In the genomic region with DNA sequence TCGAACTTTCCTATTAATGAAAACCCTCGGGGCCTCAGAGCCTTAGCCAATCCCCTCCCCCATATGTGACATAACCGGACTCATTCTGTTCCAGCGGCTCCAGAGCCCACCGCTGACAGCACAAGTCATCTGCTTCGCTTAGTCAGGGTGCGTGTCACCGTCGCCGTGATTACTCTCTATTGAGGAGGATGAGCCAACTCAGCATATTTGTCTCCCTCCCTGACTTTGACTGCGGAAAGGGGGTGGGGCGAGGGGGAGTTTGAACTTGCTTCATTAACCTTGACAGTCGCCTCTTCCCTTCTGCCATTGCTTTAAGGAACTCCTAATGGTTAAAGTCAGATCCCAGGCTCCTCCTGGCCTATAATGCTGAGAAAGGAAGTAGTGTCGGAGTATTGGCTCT, we compare ENCODE assay signal across 8 mouse cellular contexts. TPM values are rescaled to one million over a fixed set of nuclear protein-coding genes. Genes with fewer than 3 reads are reported as not detected.
DNase-seq lines count a peak whose midpoint lies in the region; ATAC-seq and TF ChIP-seq lines count a peak whose summit lies in the region.

No protein-coding gene starts in this region.

- DNase-seq in adrenal gland, adult (ENCODE audit: inconsistent age in 2 of 2, low spot score in 1 of 2) = peak; percentile 37 to 68
- DNase-seq in adrenal gland, adult 18-20 months (ENCODE audit: low spot score in 2 of 2) = no peak
- DNase-seq in ES-E14 (ENCODE audit: low read depth, low spot score) = peak; percentile 12
- DNase-seq in forebrain, embryonic 14.5 days (ENCODE audit: low spot score) = peak; percentile 57
- DNase-seq in kidney, postnatal 4 days = peak; percentile 58 to 68
- peak; percentile 38 for DNase-seq in naive thymus-derived CD4-positive, alpha-beta T cell, adult 2 months (ENCODE audit: low read depth)
- no peak for DNase-seq in cerebellum, adult 8-10 months
- no peak for DNase-seq in spleen, postnatal 14 days (ENCODE audit: low spot score in 2 of 2)

- H3K36me3 ChIP-seq in ES-E14 (ENCODE audit: control insufficient read depth, insufficient read depth, low read length, poor library complexity, severe bottlenecking) = no peaks in the 10 kb centered on the region
- no peaks in the 10 kb centered on the region for H3K36me3 ChIP-seq in forebrain, embryonic 14.5 days (ENCODE audit: control insufficient read depth, insufficient read depth, low read length)

- H3K9me3 ChIP-seq in ES-E14 (ENCODE audit: control insufficient read depth, insufficient read depth, low read depth, low read length) = no peaks in the 10 kb centered on the region
- H3K9me3 ChIP-seq in forebrain, embryonic 14.5 days (replicated peaks; ENCODE audit: control insufficient read depth, low read length) = no peaks in the 10 kb centered on the region

- H3K27ac ChIP-seq in ES-E14 (ENCODE audit: insufficient read depth, low read depth, low read length, poor library complexity, severe bottlenecking) = no peak overlapping the region
- H3K27ac ChIP-seq in forebrain, embryonic 14.5 days (ENCODE audit: low read depth, low read length) = no peak overlapping the region

- H3K27me3 ChIP-seq in forebrain, embryonic 14.5 days (replicated peaks; ENCODE audit: control insufficient read depth, insufficient read depth, low read length) = no peaks in the 10 kb centered on the region

- peak overlapping the region; percentile 8 for H3K4me2 ChIP-seq in forebrain, embryonic 14.5 days (ENCODE audit: low read length)

- no peak overlapping the region for H3K4me3 ChIP-seq in ES-E14 (ENCODE audit: insufficient read depth in 1 of 2, low read depth in 1 of 2, low read length in 2 of 2, poor library complexity in 1 of 2, severe bottlenecking in 1 of 2)
- no peak overlapping the region for H3K4me3 ChIP-seq in forebrain, embryonic 14.5 days (ENCODE audit: low read depth, low read length)

- no peak overlapping the region for H3K9ac ChIP-seq in ES-E14 (ENCODE audit: insufficient read depth, low read depth, low read length, poor library complexity, severe bottlenecking)
- H3K9ac ChIP-seq in forebrain, embryonic 14.5 days (ENCODE audit: low read length) = no peak overlapping the region

- WGBS in forebrain, embryonic 14.5 days = 11% methylated on average over 14 of the region's 14 CpGs

- in situ Hi-C loops in ES-E14 (cut with MboI; ENCODE audit: low sequenced_read_pairs in 2 of 2, unreplicated experiment in 2 of 2) = no loop called here

- H3K4me1 ChIP-seq in ES-E14 (ENCODE audit: control insufficient read depth in 2 of 2, insufficient read depth in 2 of 2, low read length in 2 of 2, poor library complexity in 1 of 2) = 0 out of 4 replicates have a peak, but pooled peaks cover 0 to 5% of the 10 kb centered on the region in 2 experiments
- peaks cover 3% of the 10 kb centered on the region; the same call in 1 of the 2 replicates for H3K4me1 ChIP-seq in forebrain, embryonic 14.5 days (ENCODE audit: control insufficient read depth, insufficient read depth, low read length)

- ATAC-seq in forebrain, embryonic 14.5 days = peak; percentile 23; the same call in 1 of the 2 replicates

TF ChIP-seq in ES-E14, 5 proteins besides CTCF, POLR2A, EP300 and RAD21:
- TF ChIP-seq MAFK (IDR thresholded peaks at IDR 0.05; ENCODE audit: insufficient read depth, low read depth, low read length) = peak; percentile 93
- TF ChIP-seq ZC3H11A (IDR thresholded peaks at IDR 0.05; ENCODE audit: borderline replicate concordance, low read depth, low read length) = no peak

RNA-seq across cellular contexts. Expression of gene Pcnx, which starts 14.8 kb away (rescaled TPM):
- 10 to 100 TPM; 56.9 to 59.2 TPM for total RNA-seq in adrenal gland, adult 18-20 months (2021)
- 24.9 and 36.0 TPM in 2 replicates for total RNA-seq in ES-E14 (2012; rRNA removed)
- 9.6 and 16.2 TPM in 2 replicates for polyA plus RNA-seq in forebrain, embryonic 14.5 days (2014; fragmentation: Nextera tagmentation; extraction: Ambion mirVana)

Comparison
In these comparisons a context has a peak if more than half of its experiments do, and no peak if none do; other contexts are left out.
1. DNase-seq: peak in adrenal gland, adult (2 of 2), ES-E14 (single experiment), forebrain, embryonic 14.5 days (single experiment), kidney, postnatal 4 days (2 of 2) and naive thymus-derived CD4-positive, alpha-beta T cell, adult 2 months (single experiment); none in adrenal gland, adult 18-20 months (0 of 2), cerebellum, adult 8-10 months (single experiment) and spleen, postnatal 14 days (0 of 2).